Mouse (Mus musculus) skeletal muscle tissue, adult 2 months (tissue): ENCODE measurements around the gene Ripor3.
"Not testable (repeated sequence)": the region's sequence is repeated elsewhere in the genome, so short reads cannot be mapped to it uniquely, and the experiment has no call there.

Source experiments
- DNase-seq: peaks from one replicate; pipeline ENCODE4 v3.0.0-alpha.2; 2012; ENCODE audit warnings: low read depth, low spot score

The Ripor3 gene

DNA sequence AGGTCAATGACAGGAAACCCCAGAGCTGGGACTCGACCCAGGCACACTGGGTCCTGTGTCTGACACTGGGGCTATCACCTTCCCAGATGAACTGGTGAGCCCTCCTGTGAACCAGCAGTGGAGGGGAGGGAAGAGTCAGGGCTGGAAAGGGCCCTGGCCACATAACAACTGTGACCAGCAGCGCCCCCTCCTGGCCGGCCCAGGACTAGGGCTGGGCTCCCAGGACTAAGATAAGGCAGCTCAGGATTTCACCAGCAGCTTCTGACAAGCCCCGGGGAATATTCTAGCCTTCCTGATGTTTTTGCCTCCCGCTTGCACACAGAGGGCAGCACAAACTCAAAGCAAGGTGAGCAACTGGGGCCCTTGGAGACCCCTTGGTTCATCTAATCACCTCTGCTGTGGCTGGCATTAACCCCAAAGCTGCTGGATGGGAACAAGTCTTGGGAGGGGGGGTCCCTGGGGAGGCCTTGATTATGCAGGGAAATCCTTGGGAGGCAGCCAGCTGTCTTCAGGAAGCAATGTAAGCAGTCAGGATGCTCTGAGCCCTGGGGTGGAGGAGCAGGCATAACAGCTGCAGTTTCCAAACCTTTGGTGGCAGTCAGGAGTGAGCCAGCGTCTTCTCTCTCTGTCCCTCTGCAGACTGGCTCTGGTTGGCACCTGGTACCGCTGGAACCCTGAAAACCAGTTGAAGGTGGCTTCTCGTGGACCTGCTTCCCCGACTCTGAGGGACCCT lies at the start of gene Ripor3:
Ripor3 (minus strand) TSS at position 683 of the 733 bp plus-strand sequence.
- DNase-seq, result peak; percentile 55

DNA sequence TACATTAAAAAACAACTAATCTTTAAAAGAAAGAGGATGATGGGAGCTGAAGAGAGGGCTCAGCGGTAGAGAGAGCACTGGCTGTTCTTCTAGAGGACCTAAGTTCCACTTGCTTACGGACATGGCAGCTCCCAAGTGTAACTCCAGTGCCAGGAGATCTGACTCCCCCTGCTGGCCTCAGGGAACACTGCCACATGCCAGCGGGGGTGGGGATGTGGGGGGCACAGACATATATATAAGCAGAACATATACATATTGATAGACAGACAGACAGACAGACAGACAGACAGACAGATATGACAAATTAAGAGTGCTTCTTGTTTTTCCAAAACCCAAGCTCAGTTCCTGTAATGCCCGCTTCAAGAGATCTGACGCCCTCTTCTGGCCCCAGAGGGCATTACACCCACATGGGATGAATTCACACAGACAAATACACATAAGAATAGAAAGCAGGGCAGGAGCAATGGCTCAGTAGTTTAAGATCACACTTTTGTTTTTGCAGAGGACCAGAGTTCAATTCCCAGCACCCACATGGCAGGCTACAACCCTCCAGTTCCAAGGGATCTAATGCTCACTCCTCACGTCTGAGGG lies 48.9 kb upstream of the Ripor3 start:
- DNase-seq, result no peak

DNA sequence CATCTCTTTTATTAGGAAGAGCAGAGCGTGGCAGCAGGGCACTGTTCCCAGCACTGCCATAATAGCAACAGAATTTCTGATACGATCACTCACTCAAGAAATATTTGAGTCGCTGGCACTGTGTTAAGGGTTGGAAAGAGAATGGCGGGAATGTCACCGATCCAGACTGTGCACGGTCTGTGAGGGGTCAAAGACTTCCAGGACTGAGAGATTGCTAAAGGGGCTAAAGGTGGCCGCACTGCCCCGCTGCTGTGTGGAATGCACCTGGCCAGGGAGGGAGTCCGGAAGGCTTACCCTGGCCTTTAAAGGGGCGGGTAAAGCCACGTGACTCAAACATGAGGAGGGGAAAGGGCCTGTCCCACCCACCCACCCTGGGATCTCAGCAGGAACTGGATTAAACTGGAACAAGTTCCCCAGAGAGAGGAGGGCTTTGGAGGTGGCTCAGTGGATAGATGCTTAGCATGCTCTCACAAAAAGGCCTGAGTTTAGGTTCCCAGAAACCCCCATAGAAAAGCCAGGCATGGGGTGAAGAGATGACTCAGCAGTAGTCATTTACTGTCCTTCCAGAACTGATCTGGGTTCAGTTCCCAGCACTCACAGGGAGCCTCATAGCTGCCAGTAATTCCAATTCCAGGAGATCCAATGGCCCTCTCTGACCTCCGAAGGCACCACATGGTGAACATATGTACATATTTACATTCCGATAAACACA lies 48.2 kb upstream of the Ripor3 start:
- DNase-seq, result no peak

DNA sequence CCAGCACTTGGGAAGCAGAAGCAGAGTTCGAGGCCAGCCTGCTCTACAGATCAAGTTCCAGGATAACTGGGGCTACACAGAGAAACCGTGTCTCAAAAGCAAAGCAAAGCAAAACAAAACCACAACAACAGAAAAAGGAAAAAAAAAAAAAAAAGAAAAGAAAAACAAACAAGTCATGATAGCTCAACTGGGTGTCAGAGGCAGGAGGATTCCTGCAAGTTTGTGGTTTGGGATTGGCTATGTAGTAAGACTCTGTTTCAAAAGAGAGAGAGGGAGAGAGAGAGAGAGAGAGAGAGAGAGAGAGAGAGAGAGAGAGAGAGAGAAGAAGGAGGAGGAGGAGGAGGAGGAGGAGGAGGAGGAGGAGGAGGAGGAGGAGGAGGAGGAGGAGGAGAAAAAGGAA lies 47.5 kb upstream of the Ripor3 start:
- DNase-seq, result not testable (repeated sequence)

DNA sequence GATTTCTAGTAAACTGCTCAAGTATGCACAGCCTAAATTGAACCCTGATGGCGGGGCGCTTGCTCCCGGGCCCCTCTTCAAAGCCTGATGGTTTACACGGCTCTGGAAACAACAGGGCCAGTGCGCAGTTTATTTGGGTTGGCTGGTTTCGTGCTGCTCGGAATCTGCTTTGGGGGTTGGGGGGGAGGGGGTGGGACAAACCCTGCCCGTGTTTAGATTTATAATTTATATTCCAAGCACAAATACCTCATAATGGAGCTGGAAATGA lies 46.2 kb upstream of the Ripor3 start:
- DNase-seq, result no peak

DNA sequence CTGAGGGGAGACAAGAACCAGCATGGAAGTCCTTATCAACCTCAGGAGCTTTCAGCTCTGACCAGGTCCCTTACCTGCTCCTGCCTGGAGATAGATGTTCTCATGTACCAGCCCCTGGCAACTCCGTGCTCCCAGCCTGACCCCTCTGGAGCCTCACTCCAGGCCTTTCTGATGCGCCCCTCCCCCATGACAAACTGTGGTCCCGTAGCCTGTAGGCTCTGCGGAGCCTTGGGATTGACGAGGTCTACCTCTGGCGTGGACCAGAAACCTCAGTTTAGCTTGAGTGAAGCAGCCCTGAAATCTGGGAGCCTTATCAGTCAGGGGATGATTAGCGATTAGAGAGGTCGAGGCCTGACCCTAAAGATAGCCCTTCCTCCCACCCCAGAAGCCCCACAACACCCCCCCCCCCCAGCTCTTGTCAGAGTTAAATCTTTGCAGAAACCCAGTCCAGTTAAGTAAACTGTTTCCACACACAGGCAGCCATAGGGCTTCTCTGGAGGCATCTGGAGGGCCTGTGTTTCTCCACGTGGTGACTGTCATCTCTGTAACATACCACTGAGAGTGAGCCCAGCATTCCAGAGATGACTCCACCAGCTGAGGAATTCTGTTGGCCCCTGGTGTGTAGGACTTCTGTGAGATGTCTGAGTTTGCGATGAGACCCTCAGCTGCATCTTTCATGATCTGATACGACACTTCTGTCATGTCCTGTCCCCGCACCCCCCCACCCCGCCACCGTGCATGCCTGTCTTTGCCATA lies 45.7 kb upstream of the Ripor3 start:
- DNase-seq, result no peak

DNA sequence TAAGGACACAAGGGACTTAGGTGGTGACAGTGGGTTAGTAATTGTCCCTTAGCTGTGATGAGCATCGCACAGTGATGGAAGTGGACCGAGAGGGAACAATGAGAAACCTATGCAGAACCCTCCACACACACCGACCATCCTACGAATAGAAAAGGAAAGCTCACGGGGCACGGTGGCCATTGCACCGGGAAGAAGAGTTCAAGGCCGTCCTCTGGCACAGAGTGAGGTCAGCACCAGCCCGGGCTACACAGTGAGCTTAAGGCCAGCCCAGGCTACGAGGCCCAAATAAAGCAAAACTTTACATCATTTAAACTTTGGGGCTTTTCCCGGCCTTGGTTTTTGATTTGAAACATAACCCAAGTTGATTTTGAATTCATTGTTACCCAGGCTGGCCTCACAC lies 43.7 kb upstream of the Ripor3 start:
- no peak for DNase-seq

DNA sequence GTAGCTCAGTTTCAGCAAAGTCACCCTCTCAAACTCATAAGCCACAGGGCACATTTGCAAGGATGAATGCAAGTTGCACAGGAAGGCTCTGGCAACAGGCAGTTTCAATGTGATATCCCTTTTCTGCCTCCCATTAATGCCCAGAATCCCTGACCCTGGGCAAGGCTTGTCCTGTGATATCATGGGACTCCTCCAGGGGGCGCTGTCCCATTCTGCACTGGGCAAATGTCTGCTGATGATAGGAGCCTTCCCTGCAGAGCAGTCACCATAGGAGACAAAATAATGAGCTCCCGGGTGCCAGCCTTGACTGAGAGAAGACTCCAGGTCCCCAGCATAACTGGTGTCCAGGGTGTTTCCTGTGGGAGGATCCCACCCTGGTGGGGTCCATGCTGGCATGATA lies 42.3 kb upstream of the Ripor3 start:
- peak; percentile 15 for DNase-seq

DNA sequence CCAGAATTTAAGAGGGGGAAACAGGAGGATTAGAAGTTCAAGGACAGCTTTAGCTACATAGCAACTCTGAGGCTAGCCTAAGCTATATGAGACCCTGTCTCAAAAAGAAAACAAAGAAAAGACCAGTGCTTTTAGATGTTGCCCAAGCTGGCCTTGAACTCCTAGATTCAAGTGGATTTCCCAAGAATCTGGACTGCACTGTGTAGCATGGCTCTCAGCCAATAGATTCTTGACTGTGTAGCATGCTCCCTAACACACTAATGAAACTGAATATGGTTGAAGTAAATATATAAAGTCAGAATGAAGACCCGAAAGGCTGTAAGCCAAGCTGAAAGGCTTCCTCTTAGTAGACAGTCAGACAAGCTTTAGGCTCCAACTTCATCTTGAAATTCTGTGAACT lies 41.7 kb upstream of the Ripor3 start:
- no peak for DNase-seq

DNA sequence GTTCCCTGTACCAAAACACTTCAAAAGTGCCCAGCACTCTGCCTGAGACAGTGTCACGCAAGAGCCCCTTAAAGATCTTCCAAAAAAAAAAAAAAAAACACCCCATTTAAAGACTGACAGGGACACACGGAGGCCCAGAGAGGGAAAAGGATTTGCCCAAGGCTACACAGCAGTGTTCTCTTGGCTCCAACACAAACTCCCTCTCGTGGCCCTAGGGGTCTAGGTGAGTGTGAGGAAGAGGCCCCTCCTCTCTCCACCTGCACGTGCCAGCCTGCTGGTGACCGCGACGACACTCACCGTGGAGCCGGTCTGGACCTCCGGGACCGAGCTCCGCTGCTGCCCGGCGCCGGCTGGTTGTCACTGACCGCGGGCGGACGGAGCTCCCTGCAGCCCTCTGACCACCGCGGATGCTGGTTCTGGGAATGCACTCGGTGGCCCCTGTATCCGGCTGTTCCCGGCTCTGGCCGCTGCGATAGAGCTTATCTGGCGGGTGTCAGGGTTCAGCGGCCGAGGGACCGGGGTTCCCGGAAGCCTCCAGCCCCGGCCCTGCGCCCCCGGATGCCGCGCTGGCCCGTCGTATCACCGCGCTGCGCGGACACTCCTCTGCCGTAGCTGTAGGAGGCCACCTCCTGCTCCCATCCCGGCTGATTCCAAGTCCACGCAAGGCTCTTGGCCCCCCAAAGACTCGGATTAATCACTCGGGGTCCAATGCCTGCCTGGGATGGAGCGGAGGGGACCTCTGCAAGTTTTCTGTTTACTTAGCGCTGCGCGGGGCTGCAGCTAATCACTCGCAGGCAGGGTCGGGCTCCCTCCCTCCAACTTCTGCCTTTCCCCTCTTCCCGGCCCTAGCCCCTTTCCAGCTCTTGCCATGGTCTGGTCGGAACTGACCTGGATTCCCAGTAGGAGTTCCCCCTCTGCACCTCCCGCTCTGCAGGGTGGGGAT lies 39.9 kb upstream of the Ripor3 start:
- no peak for DNase-seq

DNA sequence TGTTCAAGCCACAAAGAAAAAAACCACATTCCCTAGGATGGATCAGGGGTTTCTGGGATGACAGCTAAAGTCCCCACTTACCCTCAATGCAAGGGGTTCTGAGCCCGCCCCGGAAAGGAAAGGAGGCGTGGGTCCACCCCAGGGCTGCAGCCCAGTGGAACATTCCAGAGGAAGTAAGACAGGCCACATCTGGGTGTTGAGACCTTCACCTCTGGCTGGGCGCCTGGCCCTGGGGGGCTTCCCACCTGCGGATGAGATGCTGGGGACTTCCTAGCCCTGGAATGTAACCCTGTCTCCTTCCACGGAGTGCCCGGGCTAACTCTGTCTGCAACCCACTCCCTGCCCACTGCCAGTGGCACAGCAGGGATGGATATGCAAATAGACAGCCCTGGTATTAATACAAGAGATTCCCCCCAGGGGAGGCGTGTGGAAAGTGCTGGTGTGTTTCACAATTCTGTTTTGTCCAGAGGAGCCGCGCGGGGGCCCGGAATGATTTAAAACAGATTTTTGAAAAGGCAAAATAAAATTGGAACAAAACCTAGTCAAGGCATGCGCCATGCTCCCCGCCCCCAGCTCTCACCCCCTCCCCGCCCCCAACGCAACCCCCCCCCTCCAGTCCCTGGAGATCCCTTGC lies 38.7 kb upstream of the Ripor3 start:
- DNase-seq, result no peak

DNA sequence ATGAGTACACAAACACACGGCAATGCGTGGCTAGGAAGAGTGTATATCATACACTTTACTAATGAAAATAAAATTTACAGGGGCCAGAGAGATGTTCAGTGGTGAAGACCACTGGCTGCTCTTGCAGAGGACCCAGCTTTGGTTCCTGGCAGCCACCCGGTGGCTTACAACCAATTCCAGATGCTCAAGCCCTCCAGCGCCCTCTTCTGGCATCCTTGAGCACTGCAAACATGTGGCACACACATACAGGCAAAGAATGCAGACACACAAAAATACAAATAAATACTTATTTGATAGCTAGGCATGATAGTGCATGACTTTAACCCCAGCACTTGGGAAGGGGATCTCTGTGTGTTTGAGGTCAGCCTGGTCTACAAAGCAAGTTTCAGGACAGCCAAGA lies 36.0 kb upstream of the Ripor3 start:
- DNase-seq, result no peak

DNA sequence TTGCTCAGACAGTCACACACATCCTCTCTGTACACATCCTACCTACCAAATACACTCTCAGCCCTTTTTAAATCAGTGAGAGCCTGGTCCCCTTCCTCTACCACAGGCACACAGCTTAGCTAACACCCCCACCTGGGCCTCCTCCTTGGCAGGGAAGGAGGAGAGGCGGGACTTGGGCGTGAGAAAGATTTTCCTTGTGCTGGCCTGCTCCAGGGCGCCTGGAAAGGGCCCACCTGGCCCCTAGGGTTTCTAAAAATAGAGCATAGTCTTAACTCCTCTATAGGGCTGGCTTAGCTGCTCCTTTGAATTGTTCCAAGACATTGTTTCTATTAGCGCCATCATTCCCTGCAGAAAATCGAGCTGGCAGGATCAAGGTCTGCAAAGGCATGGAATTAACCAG lies 35.4 kb upstream of the Ripor3 start:
- DNase-seq, result no peak

DNA sequence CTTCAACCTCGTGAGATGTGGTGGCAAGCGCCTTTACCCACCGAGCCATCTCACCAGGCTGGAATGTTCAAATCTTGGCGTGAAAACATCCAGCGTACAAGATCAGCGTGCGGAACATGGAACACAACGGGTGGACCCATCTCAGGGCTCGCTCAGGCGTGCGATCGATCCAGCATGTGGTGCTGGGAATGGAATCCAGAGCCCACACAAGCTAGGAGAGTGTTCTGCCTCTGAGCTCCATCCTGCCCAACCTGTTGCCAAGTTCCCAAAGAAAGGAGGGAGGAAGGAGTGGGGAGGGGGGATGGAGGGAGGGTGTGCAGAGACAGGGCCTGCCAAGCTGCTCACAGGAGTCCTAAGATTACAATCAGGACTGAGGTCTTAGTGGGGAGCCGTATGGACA lies 34.9 kb upstream of the Ripor3 start:
- DNase-seq, result no peak

DNA sequence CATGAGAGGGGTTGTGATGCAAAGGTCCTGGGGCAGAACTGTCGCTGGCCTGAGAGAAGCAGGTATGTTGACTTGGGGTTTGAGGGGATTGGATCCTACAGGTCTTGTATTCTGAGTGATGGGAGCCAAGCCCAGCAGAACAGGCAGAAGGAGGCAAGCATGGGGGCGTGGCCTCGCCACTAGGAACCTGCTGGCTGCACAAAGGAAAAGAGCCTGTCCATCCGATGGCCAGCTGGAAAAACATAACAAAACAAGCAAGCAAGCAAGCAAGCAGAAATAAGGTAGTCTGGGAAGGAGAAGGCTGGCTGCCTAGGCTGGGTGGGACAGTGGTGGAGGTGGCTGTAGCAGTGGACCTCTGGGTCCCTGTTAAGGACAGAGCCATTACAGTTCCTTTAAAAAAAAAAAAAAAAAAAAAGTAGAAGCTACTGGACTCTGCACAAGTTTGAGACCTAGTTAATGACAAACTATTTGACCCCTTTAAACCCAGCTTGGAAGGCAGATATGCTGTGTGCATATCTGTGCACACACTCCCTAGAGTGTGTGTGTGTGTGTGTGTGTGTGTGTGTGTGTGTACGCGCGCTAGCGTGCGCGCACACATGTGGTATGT lies 34.4 kb upstream of the Ripor3 start:
- DNase-seq, result no peak

DNA sequence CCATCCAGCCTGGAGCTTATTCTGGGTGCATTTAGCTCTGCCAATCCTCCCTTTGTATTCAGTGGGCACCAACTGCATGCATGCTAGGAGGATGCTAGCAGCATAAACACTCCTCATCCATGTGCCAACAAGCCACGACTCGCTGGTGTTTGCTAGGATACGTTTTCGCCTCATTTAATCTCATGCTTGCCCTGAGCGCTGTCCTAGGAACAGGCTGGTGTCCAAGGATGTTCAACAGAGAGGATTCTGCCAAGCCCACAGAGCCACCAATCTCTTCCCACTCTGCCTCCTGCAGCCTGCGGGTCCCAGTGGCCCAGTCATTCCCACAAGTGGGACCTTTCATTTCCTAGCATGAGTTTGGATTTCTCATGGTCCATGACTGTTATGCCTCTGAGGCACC lies 31.6 kb upstream of the Ripor3 start:
- no peak for DNase-seq

DNA sequence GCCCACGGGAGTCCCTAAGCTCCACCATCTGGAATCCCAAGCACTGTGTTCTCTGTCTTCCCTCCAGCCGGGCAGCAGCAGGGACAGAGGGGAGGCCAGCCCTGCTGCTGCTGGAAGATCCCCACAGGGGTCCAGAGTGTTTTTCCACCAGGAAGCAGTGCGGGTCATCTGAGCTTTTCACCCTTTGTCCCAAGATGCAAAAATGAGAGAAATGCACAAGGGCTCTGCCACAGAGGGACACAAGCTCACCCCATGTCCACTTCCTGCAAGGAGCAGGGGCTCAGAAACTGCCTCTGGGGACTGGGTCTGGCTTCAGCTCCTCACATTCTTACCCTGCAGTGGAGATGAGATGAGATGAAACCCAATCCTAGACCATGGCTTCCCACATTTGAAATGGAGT lies 30.3 kb upstream of the Ripor3 start:
- no peak for DNase-seq

DNA sequence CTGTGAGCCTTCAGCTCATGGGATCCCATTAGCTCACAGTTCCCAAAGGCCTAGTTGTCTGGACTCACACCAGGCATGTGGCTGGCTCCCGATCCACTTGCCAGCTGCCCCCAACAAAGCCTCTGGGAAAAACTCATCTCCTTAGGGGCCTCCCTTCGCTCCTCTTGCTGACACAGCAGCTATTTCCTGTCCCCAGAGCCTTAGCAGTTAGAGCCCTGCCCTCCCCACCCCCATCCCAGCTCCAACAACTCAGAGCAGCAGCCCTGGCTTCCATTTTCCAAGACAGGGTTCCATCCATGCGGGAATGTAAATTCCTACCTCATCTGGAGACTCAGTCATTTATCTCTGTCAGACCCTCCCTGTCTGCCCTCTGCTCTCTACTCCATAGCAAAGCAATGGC lies 26.6 kb upstream of the Ripor3 start:
- DNase-seq, result no peak

DNA sequence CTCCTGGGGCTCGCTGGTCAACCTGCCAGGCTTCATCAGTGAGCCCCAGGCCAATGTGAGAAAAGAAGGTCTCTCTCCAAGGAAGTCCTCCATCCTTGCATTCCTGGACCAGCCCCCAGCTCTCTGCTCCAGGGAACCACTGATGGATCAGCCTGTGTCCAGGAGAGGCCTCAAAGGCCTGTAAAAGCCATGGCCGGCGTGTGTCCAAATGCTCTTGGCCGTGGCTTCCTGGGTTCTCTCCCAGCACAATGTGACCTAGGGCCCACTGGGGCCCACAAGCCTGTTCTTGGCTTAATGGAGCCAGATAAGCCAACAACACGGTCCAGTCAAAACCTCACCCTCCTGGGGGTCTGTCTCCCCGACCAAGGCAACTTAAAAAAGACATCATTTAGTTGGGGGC lies 25.5 kb upstream of the Ripor3 start:
- no peak for DNase-seq

DNA sequence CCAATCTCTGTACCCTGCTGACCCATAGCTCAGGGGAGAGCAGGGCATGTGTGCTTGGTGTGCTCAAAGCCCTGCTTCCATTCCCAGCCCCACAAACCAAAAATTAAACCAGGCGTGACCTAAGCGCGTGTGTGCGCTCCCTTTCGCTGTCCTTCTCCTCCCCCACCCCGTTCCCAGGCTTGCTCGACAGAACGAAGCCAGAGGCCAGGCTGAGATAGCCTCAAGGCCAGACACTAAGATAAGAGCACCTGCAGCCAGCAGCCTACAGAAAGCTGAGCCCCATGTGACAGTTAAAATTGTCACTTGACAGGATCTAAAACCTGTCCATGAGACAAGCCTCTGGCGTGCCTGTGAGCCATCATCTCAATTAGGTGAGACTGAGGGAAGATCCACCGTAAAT lies 23.5 kb upstream of the Ripor3 start:
- DNase-seq, result no peak

DNA sequence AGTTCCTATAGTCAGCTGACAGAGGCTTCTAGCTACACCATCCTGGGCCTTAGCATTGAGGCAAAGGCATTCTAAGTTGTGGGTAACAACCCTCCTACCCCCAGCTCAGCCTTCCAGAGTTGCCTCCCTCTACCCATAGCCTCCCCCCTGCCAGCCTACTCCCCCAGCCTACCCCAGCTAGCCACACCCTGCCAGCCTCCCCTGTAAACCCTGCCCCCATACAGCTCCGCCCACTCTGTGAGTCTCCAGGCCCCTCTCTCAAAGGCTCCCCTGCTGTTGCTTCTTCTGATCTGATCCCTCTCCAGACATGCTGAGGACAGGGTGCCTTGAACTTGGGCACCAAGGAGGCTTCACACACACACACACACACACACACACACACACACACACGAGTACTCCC lies 21.4 kb upstream of the Ripor3 start:
- no peak for DNase-seq
